Mouse (Mus musculus): ENCODE data around the gene Rsad1.
A peak's percentile ranks its signal among the peaks of the same experiment; 100 is the strongest.

Gene Rsad1

GRCm38 (mm10) chr11:94548888-94549690, at the start of gene Rsad1:
Rsad1 (minus strand) TSS chr11:94549255.
- DNase-seq, result peak; percentile 94

DNA sequence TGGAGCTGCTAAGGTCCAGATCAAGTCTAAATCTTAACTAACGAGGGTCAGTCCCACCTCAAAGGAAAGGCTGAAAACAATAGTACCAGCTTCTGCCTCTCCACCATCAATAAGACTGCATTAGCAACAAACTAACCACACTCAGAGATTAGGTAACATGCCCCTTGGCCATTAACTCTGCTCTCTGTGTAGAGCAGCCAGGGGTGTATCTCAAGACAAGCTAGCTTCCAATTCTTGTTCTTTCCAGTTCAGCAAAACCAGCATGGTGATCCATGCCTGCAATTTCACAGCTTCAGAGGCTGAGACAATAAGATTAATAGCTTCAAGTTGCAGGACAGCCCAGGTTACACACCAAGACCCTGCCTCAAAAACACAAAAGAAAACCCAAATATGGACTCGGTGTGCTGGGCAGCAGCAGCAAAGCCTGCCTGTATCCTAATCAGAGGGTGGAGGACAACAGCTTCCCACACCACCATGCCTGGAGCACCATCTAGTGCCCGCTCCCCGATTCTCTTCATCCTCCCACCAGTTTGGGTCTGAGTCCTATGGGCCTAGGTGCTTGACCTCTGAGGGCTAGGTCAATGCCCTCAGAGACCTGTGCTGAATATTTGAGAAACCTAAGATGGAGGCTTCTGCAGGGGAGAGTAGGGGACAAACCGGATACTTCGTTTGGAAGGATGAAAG, 49.5 kb upstream of the Rsad1 start:
- no peak for DNase-seq

- no peak for DNase-seq
These were observed 48.3 kb upstream of the Rsad1 start for GRCm38 (mm10) chr11:94597319-94597718.

GRCm38 (mm10) chr11:94596311-94596852, 47.3 kb upstream of the Rsad1 start:
- DNase-seq, result peak; percentile 50

GRCm38 (mm10) chr11:94587511-94587910, 38.5 kb upstream of the Rsad1 start:
- DNase-seq, result no peak

- no peak for DNase-seq
These were observed 36.0 kb upstream of the Rsad1 start for GRCm38 (mm10) chr11:94585091-94585490.

GRCm38 (mm10) chr11:94580111-94580740, 31.2 kb upstream of the Rsad1 start:
- no peak for DNase-seq

- DNase-seq, result no peak
These were observed 27.3 kb upstream of the Rsad1 start for GRCm38 (mm10) chr11:94576361-94576760.

DNA sequence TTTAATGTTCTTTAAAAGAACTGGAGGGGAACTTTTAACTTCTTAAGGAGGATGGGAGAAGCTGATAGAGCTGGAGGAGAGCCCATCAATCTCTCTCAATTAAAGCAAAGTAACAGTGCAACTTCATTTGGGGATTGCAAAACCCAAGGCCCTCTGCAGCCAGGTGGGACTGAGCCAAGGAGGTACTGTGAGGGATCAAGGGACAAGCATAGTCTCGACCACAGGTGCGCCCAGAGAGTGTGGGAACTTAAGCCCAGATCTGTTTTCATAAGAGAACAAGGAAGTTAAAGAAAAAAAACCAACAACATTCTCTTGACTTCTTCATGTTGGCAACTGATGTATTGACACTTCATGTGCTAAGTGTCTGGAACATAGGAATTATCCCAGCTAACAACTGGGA, 26.0 kb upstream of the Rsad1 start:
- DNase-seq, result no peak

DNA sequence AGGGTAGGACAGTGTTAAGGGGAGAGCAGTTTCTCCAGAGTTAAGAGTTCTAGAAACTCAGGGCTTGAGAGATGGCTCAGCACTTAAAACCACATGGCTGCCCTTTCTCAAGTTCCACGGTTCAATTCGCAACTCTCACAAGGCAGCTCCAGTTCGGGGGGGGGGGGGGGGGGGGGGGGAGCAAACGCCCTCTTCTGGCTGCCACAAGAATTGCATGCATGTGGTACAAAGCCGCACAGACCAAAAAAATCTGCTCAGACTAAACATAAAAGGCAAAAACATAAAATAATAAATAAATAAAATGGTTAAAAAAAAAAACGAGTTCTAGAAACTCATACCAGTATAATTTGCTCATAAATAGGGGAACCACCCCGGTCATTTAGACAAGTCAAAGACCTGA, 25.5 kb upstream of the Rsad1 start:
- DNase-seq, result no peak

GRCm38 (mm10) chr11:94571850-94572249, 22.8 kb upstream of the Rsad1 start:
- no peak for DNase-seq

DNA sequence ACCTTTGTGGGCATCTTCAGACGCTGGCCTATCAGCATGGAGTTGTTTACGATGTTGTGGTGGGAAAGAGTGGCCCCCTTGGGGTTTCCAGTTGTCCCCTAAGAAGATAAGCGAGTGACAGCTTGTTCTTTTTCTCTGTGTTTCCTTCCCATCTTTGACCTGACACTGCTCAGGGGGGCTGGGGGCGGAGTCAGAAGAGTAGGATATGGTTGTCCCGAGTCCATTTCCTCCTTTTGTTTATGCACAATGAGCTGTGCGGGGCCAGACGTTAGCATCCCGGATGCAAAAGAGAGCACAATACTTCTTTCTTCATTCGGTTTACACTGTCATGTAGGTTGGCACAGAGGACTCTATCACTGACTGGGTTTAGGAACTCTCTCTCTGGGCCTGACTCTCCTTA, 21.6 kb upstream of the Rsad1 start:
- peak; percentile 72 for DNase-seq

GRCm38 (mm10) chr11:94567326-94567725, 18.3 kb upstream of the Rsad1 start:
- no peak for DNase-seq

- no peak for DNase-seq
These were observed 17.5 kb upstream of the Rsad1 start for GRCm38 (mm10) chr11:94566534-94566933.

DNA sequence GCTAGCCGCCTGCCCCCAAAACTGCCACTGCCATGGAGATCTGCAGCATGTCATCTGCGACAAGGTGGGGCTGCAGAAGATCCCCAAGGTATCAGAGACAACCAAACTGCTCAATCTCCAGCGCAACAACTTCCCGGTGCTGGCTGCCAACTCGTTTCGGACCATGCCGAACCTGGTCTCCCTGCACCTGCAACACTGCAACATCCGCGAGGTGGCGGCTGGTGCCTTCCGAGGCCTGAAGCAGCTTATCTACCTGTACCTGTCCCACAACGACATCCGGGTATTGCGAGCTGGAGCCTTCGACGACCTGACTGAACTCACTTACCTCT, 16.1 kb upstream of the Rsad1 start:
- peak; percentile 10 for DNase-seq

GRCm38 (mm10) chr11:94564437-94565150, 15.5 kb upstream of the Rsad1 start, which contains the start of gene Chad:
Chad (plus strand) TSS chr11:94565047.
- peak; percentile 45 for DNase-seq

GRCm38 (mm10) chr11:94563821-94564220, 14.8 kb upstream of the Rsad1 start:
- no peak for DNase-seq

GRCm38 (mm10) chr11:94563383-94563782, 14.3 kb upstream of the Rsad1 start:
- no peak for DNase-seq

GRCm38 (mm10) chr11:94558226-94558625, 9.2 kb upstream of the Rsad1 start:
- DNase-seq, result no peak

DNA sequence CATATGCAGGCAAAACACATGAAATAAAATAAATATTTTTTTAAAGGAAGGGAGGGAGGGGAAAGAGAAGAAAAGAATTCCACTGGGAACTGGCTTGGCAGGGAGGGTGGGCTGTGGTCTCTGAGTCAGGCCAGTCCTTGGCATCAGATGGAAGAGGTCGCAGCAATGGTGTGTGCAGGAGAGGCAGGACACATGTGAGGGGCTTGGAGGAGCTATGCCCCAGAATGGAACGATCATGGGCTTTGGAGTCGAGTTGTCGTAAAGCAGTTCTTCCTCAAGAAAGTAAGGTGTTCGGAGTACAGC, 1.3 kb upstream of the Rsad1 start:
- no peak for DNase-seq

GRCm38 (mm10) chr11:94549691-94550441, 811 bp upstream of the Rsad1 start:
- no peak for DNase-seq

GRCm38 (mm10) chr11:94548041-94548784, 842 bp downstream of the Rsad1 start:
- peak; percentile 23 for DNase-seq
